Mouse (Mus musculus): Measurements from ENCODE around the gene Olfr1097. TPM values are rescaled to one million over a fixed set of nuclear protein-coding genes. Genes with fewer than 3 reads are reported as not detected.

The Olfr1097 gene
- not detected in 2 replicates for polyA plus RNA-seq (2015; fragmentation: Nextera tagmentation; extraction: Ambion mirVana)

DNA sequence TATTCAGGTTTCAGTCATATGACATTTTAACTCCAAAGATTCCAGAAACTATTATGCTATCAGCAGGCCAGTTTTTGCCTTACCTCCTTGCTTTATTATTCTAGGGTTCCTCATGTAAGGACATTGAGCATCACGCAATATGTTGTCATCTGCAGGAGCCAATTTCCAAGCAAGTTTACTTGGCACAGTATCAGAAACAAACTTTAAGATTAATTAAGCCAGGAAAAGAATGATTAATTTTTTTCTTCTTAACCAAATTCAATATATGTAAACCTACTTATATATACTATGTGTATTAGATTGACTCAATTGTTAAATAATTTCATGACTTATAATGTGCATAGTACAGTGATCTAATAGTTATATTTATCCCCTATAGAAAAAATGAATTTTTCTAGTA lies at the start of gene Olfr1097:
Gene Olfr1097, minus strand, starts transcription at position 101 of the 400 bp plus-strand sequence.
- Histone ChIP-seq H3K4me2 (no peak within 1 kb of the TSS), H3K9me3 (no peaks in the 10 kb centered on the region), H3K27ac (no peak within 1 kb of the TSS), H3K4me1 (no peaks in the 10 kb centered on the region), H3K27me3 (no peaks in the 10 kb centered on the region), H3K4me3 (no peak within 1 kb of the TSS), H3K9ac (no peak within 1 kb of the TSS), H3K36me3 (no peaks in the 10 kb centered on the region)
- WGBS = 93% methylated on average over 1 of the region's 1 CpGs
- no peak for ATAC-seq (ENCODE audit: insufficient number of reproducible peaks, insufficient read depth, low FRiP score, low TSS enrichment, low read depth)

DNA sequence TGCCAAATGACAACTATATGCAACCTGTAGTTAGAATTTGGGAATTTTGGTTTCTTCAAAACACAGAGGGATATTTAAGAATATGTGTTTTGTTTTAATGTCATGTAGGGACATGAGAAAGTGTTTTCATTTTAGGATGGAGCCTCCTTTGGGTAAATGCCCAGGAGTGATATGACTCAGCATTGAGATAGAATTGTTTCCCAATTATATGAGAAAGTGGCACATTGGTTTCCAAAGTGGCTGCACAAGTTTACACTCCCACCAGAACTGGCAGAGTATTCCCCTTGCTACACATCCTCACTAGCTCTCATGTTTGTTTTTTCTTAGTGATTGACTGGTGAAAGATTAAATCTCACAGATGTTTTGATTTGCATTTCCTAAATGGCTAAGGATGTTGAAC lies 34.5 kb upstream of the Olfr1097 start:
- no peak overlapping the region for H3K9ac ChIP-seq
- no peak overlapping the region for H3K4me2 ChIP-seq
- no peaks in the 10 kb centered on the region for H3K27me3 ChIP-seq
- no peak for ATAC-seq (ENCODE audit: insufficient number of reproducible peaks, insufficient read depth, low FRiP score, low TSS enrichment, low read depth)
- H3K4me3 ChIP-seq = no peak overlapping the region
- H3K36me3 ChIP-seq = no peaks in the 10 kb centered on the region
- no peak overlapping the region for H3K27ac ChIP-seq
- H3K9me3 ChIP-seq = no peaks in the 10 kb centered on the region
- no peaks in the 10 kb centered on the region for H3K4me1 ChIP-seq

DNA sequence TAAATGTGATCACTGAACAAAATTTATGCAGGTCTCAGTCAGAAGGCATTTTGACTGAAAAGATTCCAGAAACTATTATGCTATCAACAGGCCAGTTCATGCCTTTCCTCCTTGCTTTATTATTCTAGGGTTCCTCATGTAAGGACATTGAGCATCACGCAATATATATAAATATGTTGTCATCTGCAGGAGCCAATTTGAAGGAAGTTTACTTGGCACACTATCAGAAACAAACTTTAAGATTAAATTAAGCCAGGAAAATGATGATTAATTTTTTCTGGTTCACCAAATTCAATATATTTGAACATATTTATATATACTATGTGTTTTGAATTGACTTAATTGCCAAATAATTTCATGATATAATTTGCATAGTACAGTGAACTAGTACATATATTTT lies 32.4 kb upstream of the Olfr1097 start, which contains the start of gene Olfr1098:
Gene Olfr1098, minus strand, starts transcription at position 101 of the 400 bp plus-strand sequence.
- H3K36me3 ChIP-seq = no peaks in the 10 kb centered on the region
- H3K27me3 ChIP-seq = no peaks in the 10 kb centered on the region
- no peaks in the 10 kb centered on the region for H3K4me1 ChIP-seq
- H3K9me3 ChIP-seq = no peaks in the 10 kb centered on the region
- H3K4me2 ChIP-seq = no peak within 1 kb of the TSS
- no peak within 1 kb of the TSS for H3K27ac ChIP-seq
- no peak for ATAC-seq (ENCODE audit: insufficient number of reproducible peaks, insufficient read depth, low FRiP score, low TSS enrichment, low read depth)
- H3K4me3 ChIP-seq = no peak within 1 kb of the TSS
- WGBS = 89% methylated on average over 1 of the region's 1 CpGs
- H3K9ac ChIP-seq = no peak within 1 kb of the TSS

DNA sequence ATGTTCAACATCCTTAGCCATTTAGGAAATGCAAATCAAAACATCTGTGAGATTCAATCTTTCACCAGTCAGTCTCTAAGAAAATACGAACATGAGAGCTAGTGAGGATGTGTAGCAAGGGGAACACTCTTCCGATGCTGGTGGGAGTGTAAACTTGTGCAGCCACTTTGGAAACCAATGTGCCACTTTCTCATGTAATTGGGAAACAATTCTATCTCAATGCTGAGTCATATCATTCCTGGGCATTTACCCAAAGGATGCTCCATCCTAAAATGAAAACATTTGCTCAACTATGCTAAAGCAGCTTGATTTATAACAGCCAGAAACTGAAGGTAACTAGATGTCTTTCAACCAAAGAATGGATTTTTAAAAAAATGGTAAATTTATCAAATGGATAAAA lies 13.6 kb upstream of the Olfr1097 start:
- no peak for ATAC-seq (ENCODE audit: insufficient number of reproducible peaks, insufficient read depth, low FRiP score, low TSS enrichment, low read depth)
- Histone ChIP-seq H3K27ac (no peak overlapping the region), H3K4me2 (no peak overlapping the region), H3K9ac (no peak overlapping the region), H3K27me3 (no peaks in the 10 kb centered on the region), H3K36me3 (no peaks in the 10 kb centered on the region), H3K9me3 (no peaks in the 10 kb centered on the region), H3K4me3 (no peak overlapping the region), H3K4me1 (no peaks in the 10 kb centered on the region)
- 86% methylated on average over 2 of the region's 2 CpGs for WGBS

DNA sequence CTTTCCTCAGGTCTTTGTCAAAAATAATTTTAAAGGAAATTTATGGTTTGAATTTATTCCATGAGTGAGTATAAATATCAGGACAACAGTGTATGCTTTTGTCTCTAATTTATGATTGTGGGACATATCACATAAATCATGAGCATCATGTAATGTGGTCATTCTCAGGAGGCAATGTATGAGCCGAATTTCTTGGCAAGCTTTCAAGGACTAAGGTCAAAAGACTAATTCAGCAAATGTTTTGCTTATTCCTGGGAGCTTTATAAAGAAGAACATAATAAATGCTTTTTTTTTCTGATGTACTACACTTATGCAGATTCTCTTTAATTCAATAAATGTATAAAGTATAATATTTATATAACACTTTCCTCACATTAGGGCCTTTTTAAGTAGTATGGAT lies 17.3 kb downstream of the Olfr1097 start, which contains the start of gene Gm13723:
Gene Gm13723, minus strand, starts transcription at position 101 of the 400 bp plus-strand sequence.
- H3K4me3 ChIP-seq = no peak within 1 kb of the TSS
- no peak within 1 kb of the TSS for H3K27ac ChIP-seq
- H3K4me1 ChIP-seq = no peaks in the 10 kb centered on the region
- no peak for ATAC-seq (ENCODE audit: insufficient number of reproducible peaks, insufficient read depth, low FRiP score, low TSS enrichment, low read depth)
- 66% methylated on average over 1 of the region's 1 CpGs for WGBS
- H3K4me2 ChIP-seq = no peak within 1 kb of the TSS
- no peaks in the 10 kb centered on the region for H3K36me3 ChIP-seq
- H3K9ac ChIP-seq = no peak within 1 kb of the TSS
- no peaks in the 10 kb centered on the region for H3K9me3 ChIP-seq
- no peaks in the 10 kb centered on the region for H3K27me3 ChIP-seq

DNA sequence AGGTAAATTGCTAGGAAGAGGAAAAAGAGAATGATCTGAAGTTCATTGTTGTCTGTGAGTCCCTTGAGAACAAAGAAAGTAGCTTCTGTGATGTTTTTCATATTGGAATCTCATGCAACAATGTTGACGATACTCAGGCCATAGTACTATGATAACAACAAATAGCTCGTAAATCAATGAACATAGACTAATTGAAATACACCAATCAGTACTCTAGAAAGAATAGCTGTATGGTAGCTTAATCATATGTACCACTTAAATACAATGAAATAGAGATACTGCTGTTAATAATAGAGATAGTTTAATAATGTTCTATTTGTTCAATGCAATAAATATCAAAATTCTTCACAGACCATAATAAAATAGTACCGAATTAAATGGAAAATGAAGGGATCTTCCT lies 40.4 kb downstream of the Olfr1097 start, which contains the start of gene Olfr1095:
Gene Olfr1095, minus strand, starts transcription at position 101 of the 400 bp plus-strand sequence.
- H3K9ac ChIP-seq = no peak within 1 kb of the TSS
- WGBS = 90% methylated on average over 3 of the region's 3 CpGs
- no peaks in the 10 kb centered on the region for H3K36me3 ChIP-seq
- no peaks in the 10 kb centered on the region for H3K4me1 ChIP-seq
- no peak for ATAC-seq (ENCODE audit: insufficient number of reproducible peaks, insufficient read depth, low FRiP score, low TSS enrichment, low read depth)
- no peak within 1 kb of the TSS for H3K4me3 ChIP-seq
- no peaks in the 10 kb centered on the region for H3K27me3 ChIP-seq
- H3K27ac ChIP-seq = no peak within 1 kb of the TSS
- H3K9me3 ChIP-seq = no peaks in the 10 kb centered on the region
- no peak within 1 kb of the TSS for H3K4me2 ChIP-seq

Other genes starting within 250 kb of the Olfr1097 start
- gene Olfr1085, start 230.2 kb downstream of the Olfr1097 start, polyA plus RNA-seq (2015; fragmentation: Nextera tagmentation; extraction: Ambion mirVana) = not detected in 2 replicates
- not detected in 2 replicates for gene Olfr1086, start 212.1 kb downstream of the Olfr1097 start, polyA plus RNA-seq (2015; fragmentation: Nextera tagmentation; extraction: Ambion mirVana)
- not detected in 2 replicates for gene Olfr1087, start 193.8 kb downstream of the Olfr1097 start, polyA plus RNA-seq (2015; fragmentation: Nextera tagmentation; extraction: Ambion mirVana)
- not detected in 2 replicates for gene Olfr1089, start 158.5 kb downstream of the Olfr1097 start, polyA plus RNA-seq (2015; fragmentation: Nextera tagmentation; extraction: Ambion mirVana)
- not detected in 2 replicates for gene Olfr1090, start 133.2 kb downstream of the Olfr1097 start, polyA plus RNA-seq (2015; fragmentation: Nextera tagmentation; extraction: Ambion mirVana)
- not detected in 2 replicates for gene Olfr1093, start 109.7 kb downstream of the Olfr1097 start, polyA plus RNA-seq (2015; fragmentation: Nextera tagmentation; extraction: Ambion mirVana)
- not detected in 2 replicates for gene Olfr141, start 82.2 kb downstream of the Olfr1097 start, polyA plus RNA-seq (2015; fragmentation: Nextera tagmentation; extraction: Ambion mirVana)
- not detected in 2 replicates for gene Olfr1094, start 67.6 kb downstream of the Olfr1097 start, polyA plus RNA-seq (2015; fragmentation: Nextera tagmentation; extraction: Ambion mirVana)
- gene Olfr1095, start 40.5 kb downstream of the Olfr1097 start, polyA plus RNA-seq (2015; fragmentation: Nextera tagmentation; extraction: Ambion mirVana) = not detected in 2 replicates
- not detected in 2 replicates for gene Gm13723, start 17.4 kb downstream of the Olfr1097 start, polyA plus RNA-seq (2015; fragmentation: Nextera tagmentation; extraction: Ambion mirVana)
- not detected in 2 replicates for gene Olfr1098, start 32.3 kb upstream of the Olfr1097 start, polyA plus RNA-seq (2015; fragmentation: Nextera tagmentation; extraction: Ambion mirVana)
- not detected in 2 replicates for gene Olfr1099, start 68.5 kb upstream of the Olfr1097 start, polyA plus RNA-seq (2015; fragmentation: Nextera tagmentation; extraction: Ambion mirVana)
- not detected in 2 replicates for gene Olfr1100, start 87.7 kb upstream of the Olfr1097 start, polyA plus RNA-seq (2015; fragmentation: Nextera tagmentation; extraction: Ambion mirVana)
- not detected in 2 replicates for gene Olfr1101, start 99.0 kb upstream of the Olfr1097 start, polyA plus RNA-seq (2015; fragmentation: Nextera tagmentation; extraction: Ambion mirVana)
- gene Olfr1102, start 106.2 kb upstream of the Olfr1097 start, polyA plus RNA-seq (2015; fragmentation: Nextera tagmentation; extraction: Ambion mirVana) = not detected in 2 replicates
- not detected in 2 replicates for gene Olfr1104, start 134.9 kb upstream of the Olfr1097 start, polyA plus RNA-seq (2015; fragmentation: Nextera tagmentation; extraction: Ambion mirVana)
- gene Olfr1105, start 144.3 kb upstream of the Olfr1097 start, polyA plus RNA-seq (2015; fragmentation: Nextera tagmentation; extraction: Ambion mirVana) = not detected in 2 replicates
- gene Olfr1106, start 160.1 kb upstream of the Olfr1097 start, polyA plus RNA-seq (2015; fragmentation: Nextera tagmentation; extraction: Ambion mirVana) = not detected in 2 replicates
- not detected in 2 replicates for gene Olfr1107, start 183.6 kb upstream of the Olfr1097 start, polyA plus RNA-seq (2015; fragmentation: Nextera tagmentation; extraction: Ambion mirVana)
- gene Olfr1109, start 203.8 kb upstream of the Olfr1097 start, polyA plus RNA-seq (2015; fragmentation: Nextera tagmentation; extraction: Ambion mirVana) = not detected in 2 replicates
- gene Olfr259, start 222.4 kb upstream of the Olfr1097 start, polyA plus RNA-seq (2015; fragmentation: Nextera tagmentation; extraction: Ambion mirVana) = not detected in 2 replicates
- gene Olfr1110, start 248.1 kb upstream of the Olfr1097 start, polyA plus RNA-seq (2015; fragmentation: Nextera tagmentation; extraction: Ambion mirVana) = 0.08 TPM in 1 of 2 replicates, not detected in the other